Mouse (Mus musculus): ENCODE results near the gene Ppp1r3e. TPM values are rescaled to one million over a fixed set of nuclear protein-coding genes. Genes with fewer than 3 reads are reported as not detected.
A peak's percentile ranks its signal among the peaks of the same experiment; 100 is the strongest.

Gene Ppp1r3e
- polyA plus RNA-seq, 1 experiment from 2014 or later, result 3.8 TPM

DNA sequence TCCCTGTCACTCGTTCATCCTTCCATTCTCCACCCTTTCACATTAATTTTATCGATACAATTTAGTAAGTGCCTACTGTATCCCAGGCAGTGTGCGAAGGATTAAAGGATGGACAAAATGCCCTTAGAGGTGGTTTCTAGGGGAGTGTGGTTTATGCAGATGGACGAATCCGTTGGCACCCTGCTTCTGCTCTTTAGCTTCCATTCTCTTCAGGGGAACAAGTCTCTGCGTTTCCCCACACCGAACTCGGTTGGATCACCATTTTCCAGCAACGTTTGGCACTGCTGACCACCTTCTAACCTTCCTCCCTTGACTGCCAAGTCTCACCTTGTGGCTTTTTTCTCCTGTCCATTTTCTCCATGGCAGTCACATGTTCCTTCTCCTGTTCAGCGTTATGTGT, 36.0 kb upstream of the Ppp1r3e start:
- no peak for TF ChIP-seq CTCF (IDR thresholded peaks at IDR 0.05; ENCODE audit: low read depth)
- WGBS, result 17% methylated on average over 10 of the region's 10 CpGs
- no peak for ATAC-seq
- Histone ChIP-seq H3K27me3 (replicated peaks; ENCODE audit: control insufficient read depth, insufficient read depth, low read length) (no peaks in the 10 kb centered on the region; the same call in 1 of the 2 replicates), H3K27ac (ENCODE audit: low read depth, low read length) (no peak overlapping the region), H3K9me3 (ENCODE audit: control insufficient read depth) (no peaks in the 10 kb centered on the region), H3K4me2 (replicated peaks; ENCODE audit: low read depth) (peak overlapping the region; percentile 98), H3K4me1 (replicated peaks; ENCODE audit: control insufficient read depth, insufficient read depth, low read length) (no peaks in the 10 kb centered on the region), H3K9ac (ENCODE audit: low read depth, low read length) (peak overlapping the region; percentile 66), H3K36me3 (ENCODE audit: control insufficient read depth, insufficient read depth) (no peaks in the 10 kb centered on the region), H3K4me3 (ENCODE audit: low read depth, low read length) (peak overlapping the region; percentile 75)

DNA sequence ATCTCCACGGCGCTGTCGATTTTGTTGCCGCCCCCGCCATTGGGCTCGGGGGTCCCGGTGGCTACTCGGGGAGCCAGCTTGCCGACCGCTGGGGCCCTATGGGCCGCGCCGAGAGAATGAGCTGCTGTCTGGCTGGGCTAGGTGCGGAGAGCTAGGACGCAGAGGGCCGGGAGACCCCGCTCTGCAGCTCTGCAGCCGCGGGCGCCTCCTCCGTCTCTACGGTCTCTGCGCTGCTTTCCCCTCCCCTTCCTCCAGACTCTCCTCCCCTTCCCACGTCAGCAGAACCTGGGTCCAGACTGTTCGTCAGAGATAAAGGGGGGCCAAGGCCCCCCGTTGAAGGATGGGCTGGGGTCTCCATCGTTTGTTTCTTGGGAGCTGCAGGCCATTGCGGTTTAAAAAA, 35.5 kb upstream of the Ppp1r3e start, which contains the start of gene Slc22a17:
Slc22a17 (minus strand) TSS at position 247 of the 400 bp plus-strand sequence.
- Histone ChIP-seq H3K4me1 (replicated peaks; ENCODE audit: control insufficient read depth, insufficient read depth, low read length) (no peaks in the 10 kb centered on the region), H3K27me3 (replicated peaks; ENCODE audit: control insufficient read depth, insufficient read depth, low read length) (no peaks in the 10 kb centered on the region; the same call in 1 of the 2 replicates), H3K9me3 (ENCODE audit: control insufficient read depth) (no peaks in the 10 kb centered on the region), H3K4me2 (replicated peaks; ENCODE audit: low read depth) (peak within 1 kb of the TSS; percentile 98), H3K27ac (ENCODE audit: low read depth, low read length) (no peak within 1 kb of the TSS), H3K36me3 (ENCODE audit: control insufficient read depth, insufficient read depth) (no peaks in the 10 kb centered on the region), H3K9ac (ENCODE audit: low read depth, low read length) (peak within 1 kb of the TSS; percentile 66), H3K4me3 (ENCODE audit: low read depth, low read length) (peak within 1 kb of the TSS; percentile 75)
- peak; percentile 59 for ATAC-seq
- under 1% methylated on average over 26 of the region's 28 CpGs for WGBS
- 0 out of 2 replicates have a peak, but pooled peaks have one; percentile 6 for TF ChIP-seq CTCF (IDR thresholded peaks at IDR 0.05; ENCODE audit: low read depth)

DNA sequence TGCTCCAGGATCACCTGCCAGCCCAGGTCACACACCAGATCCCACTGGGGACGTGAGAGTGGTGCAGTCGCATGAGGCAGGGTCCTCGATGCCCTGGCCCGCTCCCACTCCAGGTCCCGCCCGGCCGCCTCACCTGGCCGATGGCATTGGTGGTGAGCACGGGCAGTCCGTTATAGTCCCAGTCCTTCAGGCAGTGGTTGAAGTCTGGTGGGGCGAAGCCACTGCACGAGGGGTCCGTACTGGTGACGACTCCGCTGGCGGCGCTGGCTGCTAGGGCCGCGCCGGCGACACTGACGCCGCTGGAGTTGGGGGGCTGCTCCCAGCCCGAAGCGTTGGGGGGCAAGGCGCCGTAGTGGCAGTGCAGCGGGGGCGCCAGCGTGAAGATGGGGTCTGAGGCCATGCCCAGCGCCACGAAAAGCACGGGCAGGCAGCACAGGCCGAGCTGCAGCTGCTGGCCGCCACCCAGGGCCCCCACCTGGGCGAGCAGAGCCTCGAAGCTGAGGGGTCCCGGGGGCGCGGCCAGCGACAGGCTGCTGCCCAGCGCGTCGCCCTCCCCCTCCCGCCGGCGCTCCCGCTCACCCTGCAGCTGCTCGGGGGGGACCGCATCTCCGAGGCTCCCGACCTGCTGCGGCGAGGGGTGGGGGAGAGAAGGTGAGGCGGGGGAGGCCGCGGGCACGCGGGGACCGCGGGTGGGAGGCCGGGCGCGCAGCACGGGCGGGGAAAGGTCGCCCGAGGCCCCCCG, 34.9 kb upstream of the Ppp1r3e start:
- H3K4me3 ChIP-seq (ENCODE audit: low read depth, low read length), result peak overlapping the region; percentile 75
- H3K9me3 ChIP-seq (ENCODE audit: control insufficient read depth), result no peaks in the 10 kb centered on the region
- H3K36me3 ChIP-seq (ENCODE audit: control insufficient read depth, insufficient read depth), result peaks cover 2% of the 10 kb centered on the region; the same call in 1 of the 2 replicates
- H3K27me3 ChIP-seq (replicated peaks; ENCODE audit: control insufficient read depth, insufficient read depth, low read length), result no peaks in the 10 kb centered on the region; the same call in 1 of the 2 replicates
- TF ChIP-seq CTCF (IDR thresholded peaks at IDR 0.05; ENCODE audit: low read depth), result no peak
- H3K4me1 ChIP-seq (replicated peaks; ENCODE audit: control insufficient read depth, insufficient read depth, low read length), result no peaks in the 10 kb centered on the region
- no peak overlapping the region for H3K27ac ChIP-seq (ENCODE audit: low read depth, low read length)
- peak; percentile 53 for ATAC-seq
- 4% methylated on average over 58 of the region's 69 CpGs for WGBS
- H3K9ac ChIP-seq (ENCODE audit: low read depth, low read length), result peak overlapping the region; percentile 66
- peak overlapping the region; percentile 98 for H3K4me2 ChIP-seq (replicated peaks; ENCODE audit: low read depth)

DNA sequence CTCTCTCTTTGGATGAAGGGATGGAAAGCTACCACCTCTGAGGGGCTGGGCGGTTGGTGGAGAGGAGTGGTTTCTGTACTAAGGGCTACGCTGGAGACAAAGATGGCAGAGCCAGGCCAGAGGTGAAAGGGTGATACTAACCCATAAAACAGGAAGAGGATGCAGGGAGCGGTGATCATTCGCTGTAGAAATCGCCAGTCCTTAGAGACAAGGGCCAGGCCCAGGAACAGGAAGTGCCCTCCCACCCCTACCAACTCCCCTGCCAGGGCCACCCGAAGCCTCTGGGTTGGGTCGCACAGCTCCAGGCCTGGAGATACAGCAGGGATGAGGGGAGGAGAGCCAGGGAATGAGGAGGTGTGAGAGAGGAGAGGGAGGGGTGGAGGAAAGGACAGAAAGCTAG, 31.3 kb upstream of the Ppp1r3e start:
- H3K36me3 ChIP-seq (ENCODE audit: control insufficient read depth, insufficient read depth), result peaks cover 8% of the 10 kb centered on the region; the same call in 1 of the 2 replicates
- no peak overlapping the region for H3K27ac ChIP-seq (ENCODE audit: low read depth, low read length)
- no peak overlapping the region for H3K9ac ChIP-seq (ENCODE audit: low read depth, low read length)
- 79% methylated on average over 7 of the region's 7 CpGs for WGBS
- no peak overlapping the region for H3K4me2 ChIP-seq (replicated peaks; ENCODE audit: low read depth)
- TF ChIP-seq CTCF (IDR thresholded peaks at IDR 0.05; ENCODE audit: low read depth), result no peak
- ATAC-seq, result no peak
- H3K9me3 ChIP-seq (ENCODE audit: control insufficient read depth), result no peaks in the 10 kb centered on the region
- no peaks in the 10 kb centered on the region; the same call in 1 of the 2 replicates for H3K27me3 ChIP-seq (replicated peaks; ENCODE audit: control insufficient read depth, insufficient read depth, low read length)
- no peaks in the 10 kb centered on the region for H3K4me1 ChIP-seq (replicated peaks; ENCODE audit: control insufficient read depth, insufficient read depth, low read length)
- no peak overlapping the region for H3K4me3 ChIP-seq (ENCODE audit: low read depth, low read length)

DNA sequence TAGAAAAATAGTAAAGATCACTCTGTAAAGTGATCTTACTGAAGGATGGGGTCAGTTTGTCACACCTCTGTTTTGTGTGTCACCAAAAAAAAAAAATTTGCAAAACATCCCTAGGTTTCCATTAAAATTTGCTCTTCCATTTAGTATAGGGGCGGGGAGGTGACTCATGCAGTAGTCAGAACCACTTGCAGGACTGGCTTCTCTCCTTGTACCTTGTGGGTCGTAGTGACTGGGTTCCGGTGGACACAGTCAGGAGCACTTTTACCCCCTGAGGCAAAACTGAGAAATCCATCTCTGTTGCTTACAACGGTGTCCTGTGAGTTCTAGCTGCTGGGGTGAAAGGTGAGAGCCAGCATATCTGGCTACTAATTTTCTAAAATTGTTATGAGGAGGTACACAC, 26.3 kb upstream of the Ppp1r3e start:
- no peak overlapping the region for H3K4me2 ChIP-seq (replicated peaks; ENCODE audit: low read depth)
- H3K27ac ChIP-seq (ENCODE audit: low read depth, low read length), result no peak overlapping the region
- ATAC-seq, result no peak
- no peaks in the 10 kb centered on the region for H3K9me3 ChIP-seq (ENCODE audit: control insufficient read depth)
- H3K9ac ChIP-seq (ENCODE audit: low read depth, low read length), result no peak overlapping the region
- H3K36me3 ChIP-seq (ENCODE audit: control insufficient read depth, insufficient read depth), result peaks cover 8% of the 10 kb centered on the region; the same call in 1 of the 2 replicates
- no peaks in the 10 kb centered on the region for H3K27me3 ChIP-seq (replicated peaks; ENCODE audit: control insufficient read depth, insufficient read depth, low read length)
- no peak overlapping the region for H3K4me3 ChIP-seq (ENCODE audit: low read depth, low read length)
- 91% methylated on average over 4 of the region's 4 CpGs for WGBS
- TF ChIP-seq CTCF (IDR thresholded peaks at IDR 0.05; ENCODE audit: low read depth), result no peak
- no peaks in the 10 kb centered on the region for H3K4me1 ChIP-seq (replicated peaks; ENCODE audit: control insufficient read depth, insufficient read depth, low read length)

DNA sequence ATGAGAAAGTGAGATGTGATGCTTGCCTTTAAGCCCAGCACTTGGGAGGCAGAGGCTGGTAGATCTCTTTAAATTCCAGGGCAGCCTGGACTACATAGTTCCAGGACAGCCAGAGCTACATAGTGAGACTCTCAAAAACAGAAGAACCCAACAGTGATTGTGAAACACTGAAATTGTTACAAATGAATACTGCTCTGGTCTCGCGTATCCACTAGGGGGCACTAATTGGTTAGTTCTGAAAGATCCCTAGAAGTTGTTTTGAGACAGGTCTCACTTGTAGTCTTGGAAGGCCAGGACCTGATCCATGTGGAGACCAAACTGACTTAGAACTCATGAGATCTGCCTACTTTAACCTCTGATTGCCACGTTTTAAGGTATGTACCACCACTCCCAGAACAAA, 23.0 kb upstream of the Ppp1r3e start:
- Histone ChIP-seq H3K9me3 (ENCODE audit: control insufficient read depth) (no peaks in the 10 kb centered on the region), H3K27me3 (replicated peaks; ENCODE audit: control insufficient read depth, insufficient read depth, low read length) (no peaks in the 10 kb centered on the region), H3K4me2 (replicated peaks; ENCODE audit: low read depth) (no peak overlapping the region), H3K27ac (ENCODE audit: low read depth, low read length) (no peak overlapping the region), H3K4me1 (replicated peaks; ENCODE audit: control insufficient read depth, insufficient read depth, low read length) (no peaks in the 10 kb centered on the region), H3K4me3 (ENCODE audit: low read depth, low read length) (no peak overlapping the region), H3K36me3 (ENCODE audit: control insufficient read depth, insufficient read depth) (peaks cover 28% of the 10 kb centered on the region), H3K9ac (ENCODE audit: low read depth, low read length) (no peak overlapping the region)
- TF ChIP-seq CTCF (IDR thresholded peaks at IDR 0.05; ENCODE audit: low read depth), result peak; percentile 88
- ATAC-seq, result peak; percentile 35
- WGBS, result 0% methylated on average over 3 of the region's 3 CpGs
